Mouse (Mus musculus) heart, postnatal 0 days (tissue): ENCODE measurements around the gene Mta1.

Experiments used
- CTCF ChIP-seq: IDR thresholded peaks from 2 replicates; pipeline ENCODE4 v1.5.1; 2016; ENCODE audit warnings: antibody characterized with exemption, control low read depth, low read depth
- EP300 ChIP-seq: IDR thresholded peaks from 2 replicates; pipeline ENCODE4 v1.6.1; 2016; ENCODE audit warnings: antibody characterized with exemption, low read depth

DNA sequence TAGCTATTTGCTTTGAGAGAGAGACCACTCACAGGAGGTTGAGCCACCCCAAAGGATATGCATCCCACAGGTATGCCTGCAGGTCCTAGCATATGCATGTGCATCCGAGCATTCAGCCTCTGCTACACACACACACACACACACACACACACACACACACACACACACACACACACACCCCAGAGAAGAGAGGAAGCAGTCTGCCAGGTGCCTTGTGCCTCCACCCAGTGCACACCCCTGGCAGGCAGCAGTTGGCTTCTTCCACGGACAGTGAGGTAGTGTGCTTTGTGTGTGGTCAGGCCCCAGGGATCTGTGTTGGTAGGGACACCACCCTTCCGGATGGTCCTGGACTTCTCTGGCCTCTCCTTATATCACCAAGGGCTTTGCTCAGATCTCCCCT, 51.8 kb downstream of the Mta1 start:
- TF ChIP-seq CTCF (no peak), EP300 (no peak)
